Mouse (Mus musculus) hindbrain, embryonic 13.5 days (tissue): ENCODE data around the gene Lrig2. TPM values are rescaled to one million over a fixed set of nuclear protein-coding genes. Genes with fewer than 3 reads are reported as not detected.

Source experiments
- ATAC-seq: fragments of 200-750 bp; cut with Nextera tagmentation; 2 replicates; pipeline ENCODE4 v1.8.0; 2017; ENCODE audit warnings: moderate TSS enrichment; ENCODE audit not compliant: low FRiP score
- H3K27ac ChIP-seq: fragments of 300-500 bp; sonication (generic); 2 replicates; pipeline ENCODE4 v1.5.1; 2015; ENCODE audit warnings: inconsistent platforms, mild to moderate bottlenecking, moderate library complexity
- H3K27me3 ChIP-seq: fragments of 300-500 bp; sonication (generic); 2 replicates; pipeline ENCODE4 v1.6.1; 2015; ENCODE audit warnings: mild to moderate bottlenecking, inconsistent platforms
- H3K36me3 ChIP-seq: fragments of 300-500 bp; sonication (generic); 2 replicates; pipeline ENCODE4 v1.6.1; 2015; ENCODE audit warnings: mild to moderate bottlenecking, inconsistent platforms
- H3K4me1 ChIP-seq: fragments of 300-500 bp; sonication (generic); replicated peaks from 2 replicates; pipeline ENCODE4 v1.6.1; 2015; ENCODE audit warnings: inconsistent platforms
- H3K4me2 ChIP-seq: fragments of 300-500 bp; sonication (generic); 2 replicates; pipeline ENCODE4 v1.6.1; 2015; ENCODE audit warnings: inconsistent platforms, mild to moderate bottlenecking, moderate library complexity
- H3K4me3 ChIP-seq: fragments of 300-500 bp; sonication (generic); 2 replicates; pipeline ENCODE4 v1.5.1; 2015; ENCODE audit warnings: mild to moderate bottlenecking, inconsistent platforms
- H3K9ac ChIP-seq: fragments of 300-500 bp; sonication (generic); 2 replicates; pipeline ENCODE4 v1.6.1; 2015; ENCODE audit warnings: mild to moderate bottlenecking, inconsistent platforms
- H3K9me3 ChIP-seq: fragments of 300-500 bp; sonication (generic); 2 replicates; pipeline ENCODE4 v1.6.1; 2016; ENCODE audit warnings: inconsistent platforms
- WGBS: fragments of 180-500 bp; shearing (Covaris S2); methylation state at CpG from one replicate; pipeline ENCODE4 v1.1.7; 2015; 5-methylcytosine and 5-hydroxymethylcytosine counted together
- polyA plus RNA-seq: library from polyadenylated mRNA; unstranded; fragments of >200 nt; fragmentation: Nextera tagmentation; extraction: Ambion mirVana; gene quantifications from 2 replicates; pipeline ENCODE4 v1.2.1, GENCODE M21; 2015

The Lrig2 gene
- 27.1 and 30.5 TPM in 2 replicates for polyA plus RNA-seq

DNA sequence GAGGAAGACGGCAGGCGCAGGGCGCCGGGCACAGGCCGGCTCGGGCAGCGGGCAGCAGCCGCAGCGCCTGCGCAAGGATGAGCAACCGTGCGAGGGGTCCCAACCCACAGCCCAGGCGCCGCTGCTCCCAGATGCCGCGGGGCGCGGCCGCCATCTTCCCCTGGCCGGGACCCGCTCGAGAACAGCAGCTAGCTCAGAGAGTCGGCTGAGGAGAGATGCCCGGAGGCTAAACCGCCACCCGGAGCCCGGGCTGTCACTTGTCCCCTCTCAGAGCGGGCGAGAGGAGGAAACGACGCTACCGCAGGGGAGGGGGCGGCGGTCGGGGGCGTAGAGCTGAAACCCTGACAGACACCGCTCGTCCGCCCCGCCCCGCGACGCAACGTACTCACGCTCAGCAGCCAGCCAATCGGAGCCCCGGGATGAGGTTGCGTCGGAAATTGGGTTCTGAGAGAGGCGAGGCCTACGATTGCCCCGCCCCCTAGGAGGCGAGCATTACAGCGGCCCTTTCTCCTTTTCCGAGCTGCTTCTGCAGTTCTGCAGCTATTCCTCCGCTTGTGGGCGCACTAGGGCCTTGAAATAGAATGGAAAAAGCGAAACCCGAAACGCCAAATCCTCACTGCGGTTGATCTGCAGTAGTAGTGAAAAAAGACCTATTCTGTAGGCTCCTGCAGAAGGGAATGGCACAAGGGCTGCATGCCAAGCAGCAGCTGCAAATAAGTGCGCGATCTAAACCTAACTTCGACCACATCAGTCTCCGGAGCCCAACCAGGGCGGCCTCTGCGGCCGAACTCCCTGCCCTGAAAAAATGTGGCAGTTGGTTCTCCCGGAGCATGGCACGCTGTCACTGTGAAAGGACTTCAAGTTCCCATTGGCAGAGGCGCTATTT, at the start of gene Lrig2:
TSS of gene Lrig2 (minus strand) at position 381 of the 886 bp plus-strand sequence.
- under 1% methylated on average over 71 of the region's 71 CpGs for WGBS
- no peaks in the 10 kb centered on the region for H3K36me3 ChIP-seq
- peak within 1 kb of the TSS; percentile 99 for H3K27ac ChIP-seq
- H3K27me3 ChIP-seq, result no peaks in the 10 kb centered on the region
- peak within 1 kb of the TSS; percentile 75 for H3K4me2 ChIP-seq
- H3K9me3 ChIP-seq, result no peaks in the 10 kb centered on the region
- peaks cover 28% of the 10 kb centered on the region for H3K4me1 ChIP-seq
- H3K4me3 ChIP-seq, result peak within 1 kb of the TSS; percentile 85
- peak within 1 kb of the TSS; percentile 90 for H3K9ac ChIP-seq
- ATAC-seq, result peak; percentile 99

GRCm38 (mm10) chr3:104556624-104557023, 44.9 kb upstream of the Lrig2 start:
- Histone ChIP-seq H3K27me3 (no peaks in the 10 kb centered on the region), H3K4me1 (no peaks in the 10 kb centered on the region), H3K9ac (no peak overlapping the region), H3K4me2 (no peak overlapping the region), H3K9me3 (no peaks in the 10 kb centered on the region), H3K27ac (no peak overlapping the region), H3K36me3 (no peaks in the 10 kb centered on the region), H3K4me3 (no peak overlapping the region)
- WGBS, result 92% methylated on average over 1 of the region's 1 CpGs
- no peak for ATAC-seq

DNA sequence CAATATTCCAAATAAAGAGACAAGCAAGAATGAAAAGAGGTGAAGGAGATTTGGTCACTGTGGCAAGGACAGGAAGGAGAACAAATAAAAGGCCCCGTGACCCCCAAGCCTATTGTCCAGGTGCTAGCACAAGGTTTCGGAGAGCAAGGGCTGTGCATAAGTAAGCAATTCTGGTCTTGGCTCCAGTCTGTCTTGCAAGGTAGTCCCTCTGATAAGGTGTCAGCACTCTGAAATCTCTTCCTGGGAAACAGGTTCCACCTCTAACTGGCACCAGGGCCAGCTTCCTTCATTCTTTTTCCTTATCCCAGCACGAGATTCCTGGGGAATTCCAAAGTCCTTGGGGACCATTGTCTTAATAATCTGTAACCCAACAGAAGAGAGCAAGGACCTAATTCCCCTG, 38.9 kb upstream of the Lrig2 start:
- Histone ChIP-seq H3K9me3 (no peaks in the 10 kb centered on the region), H3K4me3 (no peak overlapping the region), H3K4me2 (no peak overlapping the region), H3K9ac (no peak overlapping the region), H3K27me3 (no peaks in the 10 kb centered on the region), H3K27ac (no peak overlapping the region), H3K36me3 (no peaks in the 10 kb centered on the region), H3K4me1 (no peaks in the 10 kb centered on the region)
- ATAC-seq, result no peak
- 58% methylated on average over 3 of the region's 3 CpGs for WGBS

GRCm38 (mm10) chr3:104548367-104549087, 36.8 kb upstream of the Lrig2 start:
- no peaks in the 10 kb centered on the region for H3K9me3 ChIP-seq
- H3K36me3 ChIP-seq, result no peaks in the 10 kb centered on the region
- H3K27ac ChIP-seq, result no peak overlapping the region
- no peak overlapping the region for H3K4me3 ChIP-seq
- no peaks in the 10 kb centered on the region for H3K27me3 ChIP-seq
- no peaks in the 10 kb centered on the region for H3K4me1 ChIP-seq
- WGBS, result 83% methylated on average over 15 of the region's 15 CpGs
- no peak for ATAC-seq
- no peak overlapping the region for H3K4me2 ChIP-seq
- no peak overlapping the region for H3K9ac ChIP-seq

- H3K27me3 ChIP-seq, result no peaks in the 10 kb centered on the region
- H3K36me3 ChIP-seq, result no peaks in the 10 kb centered on the region
- no peak overlapping the region for H3K4me2 ChIP-seq
- no peak overlapping the region for H3K27ac ChIP-seq
- H3K9me3 ChIP-seq, result no peaks in the 10 kb centered on the region
- no peak overlapping the region for H3K9ac ChIP-seq
- WGBS, result 99% methylated on average over 3 of the region's 3 CpGs
- peaks cover 14% of the 10 kb centered on the region for H3K4me1 ChIP-seq
- no peak for ATAC-seq
- H3K4me3 ChIP-seq, result no peak overlapping the region
Observed at GRCm38 (mm10) chr3:104543825-104544224, 32.1 kb upstream of the Lrig2 start.

DNA sequence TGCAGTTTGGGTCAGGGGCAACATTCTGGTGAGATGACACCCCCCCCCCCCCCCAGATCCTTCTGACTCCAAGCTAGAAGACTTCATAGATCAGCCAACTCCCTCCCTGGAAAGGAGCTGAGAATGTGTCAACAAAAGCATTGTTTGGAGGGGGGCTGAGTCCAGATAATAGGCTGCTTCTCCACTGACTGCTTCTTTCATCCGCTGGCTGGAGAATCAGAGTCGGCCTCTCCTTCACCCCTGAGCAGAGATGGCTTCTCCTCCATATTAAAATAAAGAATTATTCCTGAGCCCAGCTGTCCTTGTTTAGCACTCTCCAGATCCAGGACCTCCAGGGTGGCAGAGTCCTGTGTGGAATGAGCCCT, 30.3 kb upstream of the Lrig2 start:
- WGBS, result 0% methylated on average over 2 of the region's 2 CpGs
- Histone ChIP-seq H3K27ac (peak overlapping the region; percentile 66), H3K27me3 (no peaks in the 10 kb centered on the region), H3K9me3 (no peaks in the 10 kb centered on the region), H3K4me3 (peak overlapping the region; percentile 29; the same call in 1 of the 2 replicates), H3K9ac (no peak overlapping the region), H3K4me2 (peak overlapping the region; percentile 54), H3K36me3 (no peaks in the 10 kb centered on the region), H3K4me1 (peaks cover 14% of the 10 kb centered on the region)
- peak; percentile 61 for ATAC-seq

- Histone ChIP-seq H3K9me3 (no peaks in the 10 kb centered on the region), H3K27me3 (no peaks in the 10 kb centered on the region), H3K9ac (peak overlapping the region; percentile 64), H3K4me1 (peaks cover 14% of the 10 kb centered on the region), H3K36me3 (no peaks in the 10 kb centered on the region), H3K27ac (peak overlapping the region; percentile 66), H3K4me3 (peak overlapping the region; percentile 29), H3K4me2 (peak overlapping the region; percentile 54)
- WGBS, result 4% methylated on average over 21 of the region's 21 CpGs
- ATAC-seq, result peak; percentile 85
Observed at GRCm38 (mm10) chr3:104541139-104542064, 29.7 kb upstream of the Lrig2 start.

DNA sequence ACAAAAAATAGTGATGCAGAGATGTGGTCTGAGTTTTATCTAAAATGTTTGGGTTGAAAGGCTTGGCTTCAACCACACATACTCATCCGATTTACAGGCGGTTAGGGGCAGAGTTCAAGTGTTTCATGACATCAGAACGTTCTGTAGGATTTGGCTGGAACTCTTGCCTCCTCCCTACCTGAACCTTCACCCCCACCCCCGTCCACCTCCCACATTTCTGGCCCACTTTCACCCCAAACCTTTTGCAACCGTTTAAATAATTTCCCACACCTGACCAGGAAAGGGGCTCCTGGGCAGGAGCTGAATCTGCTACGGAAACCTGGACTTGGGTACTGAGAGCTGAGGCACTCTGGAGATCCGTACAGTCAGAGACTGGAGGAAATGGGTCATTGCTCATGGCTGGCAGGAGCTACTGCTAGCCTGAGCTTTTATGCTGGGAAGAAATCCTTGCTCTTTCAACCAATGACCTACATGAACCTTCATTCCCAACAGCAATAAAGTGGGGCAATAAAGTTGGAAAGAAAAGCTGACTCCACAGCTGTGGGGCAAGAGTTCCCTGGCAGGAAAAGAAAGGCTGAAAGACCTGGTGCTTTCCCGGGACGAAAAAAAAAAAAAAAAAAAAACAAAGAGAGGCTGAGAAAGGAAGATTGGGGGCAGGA, 28.9 kb upstream of the Lrig2 start:
- Histone ChIP-seq H3K27ac (no peak overlapping the region), H3K4me3 (no peak overlapping the region), H3K9me3 (no peaks in the 10 kb centered on the region), H3K4me2 (peak overlapping the region; percentile 54; the same call in 1 of the 2 replicates), H3K27me3 (no peaks in the 10 kb centered on the region), H3K9ac (no peak overlapping the region), H3K4me1 (peaks cover 14% of the 10 kb centered on the region), H3K36me3 (no peaks in the 10 kb centered on the region)
- WGBS, result 53% methylated on average over 9 of the region's 9 CpGs
- ATAC-seq, result no peak

DNA sequence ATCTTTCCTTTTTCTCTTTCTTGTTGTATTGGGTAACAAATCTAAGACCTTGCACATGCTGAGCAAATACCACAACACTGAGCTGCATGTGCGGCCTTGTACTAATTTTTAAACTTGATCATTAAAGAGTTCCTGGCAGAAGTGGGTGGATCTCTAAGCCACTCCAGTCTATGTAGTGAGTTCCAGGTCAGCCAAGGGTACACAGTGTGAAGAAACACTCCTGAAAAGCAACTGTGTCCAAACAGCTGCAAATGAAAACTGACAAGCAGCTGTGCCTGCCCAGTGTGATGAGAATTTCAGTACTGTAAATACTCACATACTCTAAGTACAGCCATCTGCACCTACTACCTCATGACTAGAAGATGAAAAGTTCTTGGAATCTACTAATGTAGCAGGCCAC, 21.5 kb upstream of the Lrig2 start:
- no peak overlapping the region for H3K9ac ChIP-seq
- H3K27ac ChIP-seq, result no peak overlapping the region
- no peak overlapping the region for H3K4me2 ChIP-seq
- H3K4me1 ChIP-seq, result no peaks in the 10 kb centered on the region
- H3K36me3 ChIP-seq, result no peaks in the 10 kb centered on the region
- H3K4me3 ChIP-seq, result no peak overlapping the region
- 88% methylated on average over 1 of the region's 1 CpGs for WGBS
- H3K9me3 ChIP-seq, result no peaks in the 10 kb centered on the region
- no peak for ATAC-seq
- no peaks in the 10 kb centered on the region for H3K27me3 ChIP-seq

GRCm38 (mm10) chr3:104526115-104526882, 14.6 kb upstream of the Lrig2 start:
- WGBS, result 82% methylated on average over 4 of the region's 4 CpGs
- no peaks in the 10 kb centered on the region for H3K36me3 ChIP-seq
- no peak overlapping the region for H3K4me3 ChIP-seq
- H3K9me3 ChIP-seq, result no peaks in the 10 kb centered on the region
- peaks cover 5% of the 10 kb centered on the region; the same call in 1 of the 2 replicates for H3K4me1 ChIP-seq
- H3K4me2 ChIP-seq, result no peak overlapping the region
- no peak for ATAC-seq
- no peaks in the 10 kb centered on the region for H3K27me3 ChIP-seq
- no peak overlapping the region for H3K27ac ChIP-seq
- H3K9ac ChIP-seq, result no peak overlapping the region

DNA sequence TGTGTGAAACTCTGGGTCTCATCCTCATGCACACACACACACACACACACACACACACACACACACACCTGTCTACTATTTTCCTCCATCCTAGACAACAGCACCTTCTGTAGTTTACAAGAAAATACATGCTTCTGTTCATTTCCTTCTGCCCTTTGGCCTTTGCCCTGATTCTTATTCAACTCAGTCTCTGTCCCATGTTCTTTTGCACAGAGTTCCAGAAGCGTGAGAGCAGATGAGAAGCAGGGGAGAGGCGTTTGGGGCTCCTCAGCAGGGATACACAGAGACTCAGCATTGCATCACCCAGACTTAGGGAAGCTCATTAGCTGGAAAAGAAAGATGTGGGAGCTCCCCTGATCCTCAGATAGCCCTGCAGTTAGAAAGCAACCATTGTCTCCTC, 13.8 kb upstream of the Lrig2 start:
- H3K4me2 ChIP-seq, result no peak overlapping the region
- H3K27me3 ChIP-seq, result no peaks in the 10 kb centered on the region
- H3K27ac ChIP-seq, result no peak overlapping the region
- no peak overlapping the region for H3K4me3 ChIP-seq
- H3K9me3 ChIP-seq, result no peaks in the 10 kb centered on the region
- no peak overlapping the region for H3K9ac ChIP-seq
- no peaks in the 10 kb centered on the region for H3K36me3 ChIP-seq
- ATAC-seq, result no peak
- WGBS, result 50% methylated on average over 2 of the region's 2 CpGs
- H3K4me1 ChIP-seq, result peaks cover 9% of the 10 kb centered on the region; the same call in 1 of the 2 replicates
